1 mouse cellular context compared by ENCODE assay signal in the genomic region with DNA sequence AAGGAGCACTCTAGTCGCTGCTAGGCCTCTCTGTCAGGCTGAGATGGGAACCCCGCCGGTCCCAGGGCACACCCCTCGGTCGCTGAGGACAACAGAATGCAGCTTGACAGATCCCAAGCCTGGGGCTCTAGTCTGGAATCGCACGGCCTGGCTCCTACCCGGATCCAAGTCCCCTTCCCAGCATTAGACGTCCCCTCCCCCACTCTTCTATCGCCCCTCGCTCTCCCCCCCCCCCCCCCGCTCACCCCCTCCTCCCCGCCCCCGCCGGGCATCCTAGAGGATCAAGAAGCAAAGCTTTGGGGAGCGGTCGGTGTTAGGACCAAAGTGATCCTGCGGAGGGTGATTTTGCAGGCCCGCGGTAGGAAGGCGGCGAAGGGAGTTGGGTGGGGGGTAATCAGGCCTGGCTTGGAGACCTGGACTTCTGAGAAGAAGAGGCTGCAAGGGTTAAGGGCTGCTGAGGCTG.
TF ChIP-seq lines count a peak whose summit lies in the region.

No protein-coding gene starts in this region.

TF ChIP-seq in ES-E14, 5 proteins besides CTCF, POLR2A, EP300 and RAD21:
- no peak for TF ChIP-seq ZNF384 (IDR thresholded peaks at IDR 0.05; ENCODE audit: low read depth, low read length)
- no peak for TF ChIP-seq ZC3H11A (IDR thresholded peaks at IDR 0.05; ENCODE audit: borderline replicate concordance, low read depth, low read length)
- TF ChIP-seq CHD2 (IDR thresholded peaks at IDR 0.05; ENCODE audit: low read depth, low read length): no peak
- no peak for TF ChIP-seq MAFK (IDR thresholded peaks at IDR 0.05; ENCODE audit: insufficient read depth, low read depth, low read length)
